Mouse (Mus musculus): ENCODE measurements at regions not wholly inside any gene's neighbourhood (a gene's known extent, or its start where the extent isn't known, plus 50 kb on each side); places are given as distances from the start of the nearest gene placed in this dataset.

- Histone ChIP-seq H3K27ac (replicated peaks; ENCODE audit: low read depth, low read length) (peak overlapping the region; percentile 55), H3K36me3 (ENCODE audit: control insufficient read depth, insufficient read depth, low read length) (no peaks in the 10 kb centered on the region), H3K9ac (ENCODE audit: low read depth, low read length, severe bottlenecking) (no peak overlapping the region), H3K4me3 (replicated peaks; ENCODE audit: low read length) (no peak overlapping the region), H3K4me1 (ENCODE audit: control insufficient read depth, insufficient read depth, low read length) (peaks cover 39% of the 10 kb centered on the region), H3K4me2 (replicated peaks; ENCODE audit: low read depth, low read length, severe bottlenecking) (no peak overlapping the region), H3K9me3 (ENCODE audit: control insufficient read depth, low read length) (no peaks in the 10 kb centered on the region), H3K27me3 (ENCODE audit: control insufficient read depth, insufficient read depth, low read length) (peaks cover 8% of the 10 kb centered on the region; the same call in 1 of the 2 replicates)
- no peak for TF ChIP-seq POLR2A (IDR thresholded peaks at IDR 0.05; ENCODE audit: borderline replicate concordance, extremely low read depth, insufficient read depth, insufficient read length)
- 29% methylated on average over 11 of the region's 11 CpGs for WGBS
- ATAC-seq (ENCODE audit: low FRiP score, low read depth) (peak; percentile 77), DNase-seq (ENCODE audit: low spot score) (peak; percentile 77)
Observed at GRCm38 (mm10) chr9:61164501-61165251, 207.5 kb upstream of the Tle3 start.

DNA sequence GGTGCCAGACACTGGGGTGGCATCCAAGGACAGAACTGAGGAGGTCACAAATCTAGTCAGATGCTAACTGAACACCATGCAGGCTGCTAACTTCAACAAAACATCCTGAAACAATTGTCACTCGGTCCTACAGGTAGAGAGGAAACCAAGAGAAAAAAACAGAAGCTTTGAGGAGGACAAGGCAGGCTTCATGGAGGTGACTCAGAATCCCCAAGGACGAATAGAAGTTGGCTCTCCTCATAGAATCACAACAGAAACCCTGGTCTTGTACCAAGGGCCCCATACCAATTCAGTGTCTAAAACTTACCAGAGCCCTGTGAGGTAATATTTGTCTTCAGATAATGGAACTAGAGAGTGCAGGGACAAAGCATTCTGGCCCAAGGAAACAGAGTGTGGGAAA, 206.1 kb upstream of the Tle3 start:
- no peaks in the 10 kb centered on the region for H3K9me3 ChIP-seq (ENCODE audit: control insufficient read depth, low read length)
- H3K4me2 ChIP-seq (replicated peaks; ENCODE audit: low read depth, low read length, severe bottlenecking): no peak overlapping the region
- H3K4me1 ChIP-seq (ENCODE audit: control insufficient read depth, insufficient read depth, low read length): peaks cover 44% of the 10 kb centered on the region
- TF ChIP-seq POLR2A (IDR thresholded peaks at IDR 0.05; ENCODE audit: borderline replicate concordance, extremely low read depth, insufficient read depth, insufficient read length): no peak
- no peaks in the 10 kb centered on the region for H3K36me3 ChIP-seq (ENCODE audit: control insufficient read depth, insufficient read depth, low read length)
- 83% methylated on average over 2 of the region's 2 CpGs for WGBS
- no peak for DNase-seq (ENCODE audit: low spot score)
- no peak overlapping the region for H3K4me3 ChIP-seq (replicated peaks; ENCODE audit: low read length)
- no peak overlapping the region for H3K27ac ChIP-seq (replicated peaks; ENCODE audit: low read depth, low read length)
- peaks cover 8% of the 10 kb centered on the region; the same call in 1 of the 2 replicates for H3K27me3 ChIP-seq (ENCODE audit: control insufficient read depth, insufficient read depth, low read length)
- H3K9ac ChIP-seq (ENCODE audit: low read depth, low read length, severe bottlenecking): no peak overlapping the region
- no peak for ATAC-seq (ENCODE audit: low FRiP score, low read depth)

GRCm38 (mm10) chr9:61167097-61167842, 204.9 kb upstream of the Tle3 start:
- DNase-seq (ENCODE audit: low spot score) (no peak), ATAC-seq (ENCODE audit: low FRiP score, low read depth) (no peak)
- TF ChIP-seq POLR2A (IDR thresholded peaks at IDR 0.05; ENCODE audit: borderline replicate concordance, extremely low read depth, insufficient read depth, insufficient read length): no peak
- H3K36me3 ChIP-seq (ENCODE audit: control insufficient read depth, insufficient read depth, low read length): no peaks in the 10 kb centered on the region
- H3K27me3 ChIP-seq (ENCODE audit: control insufficient read depth, insufficient read depth, low read length): peaks cover 8% of the 10 kb centered on the region; the same call in 1 of the 2 replicates
- H3K4me2 ChIP-seq (replicated peaks; ENCODE audit: low read depth, low read length, severe bottlenecking): no peak overlapping the region
- H3K27ac ChIP-seq (replicated peaks; ENCODE audit: low read depth, low read length): no peak overlapping the region
- peaks cover 44% of the 10 kb centered on the region for H3K4me1 ChIP-seq (ENCODE audit: control insufficient read depth, insufficient read depth, low read length)
- WGBS: 70% methylated on average over 11 of the region's 11 CpGs
- H3K4me3 ChIP-seq (replicated peaks; ENCODE audit: low read length): no peak overlapping the region
- H3K9ac ChIP-seq (ENCODE audit: low read depth, low read length, severe bottlenecking): no peak overlapping the region
- no peaks in the 10 kb centered on the region for H3K9me3 ChIP-seq (ENCODE audit: control insufficient read depth, low read length)

- no peak overlapping the region for H3K4me2 ChIP-seq (replicated peaks; ENCODE audit: low read depth, low read length, severe bottlenecking)
- H3K4me3 ChIP-seq (replicated peaks; ENCODE audit: low read length): no peak overlapping the region
- TF ChIP-seq POLR2A (IDR thresholded peaks at IDR 0.05; ENCODE audit: borderline replicate concordance, extremely low read depth, insufficient read depth, insufficient read length): no peak
- H3K36me3 ChIP-seq (ENCODE audit: control insufficient read depth, insufficient read depth, low read length): no peaks in the 10 kb centered on the region
- no peak overlapping the region for H3K9ac ChIP-seq (ENCODE audit: low read depth, low read length, severe bottlenecking)
- H3K27me3 ChIP-seq (ENCODE audit: control insufficient read depth, insufficient read depth, low read length): peaks cover 8% of the 10 kb centered on the region; the same call in 1 of the 2 replicates
- H3K27ac ChIP-seq (replicated peaks; ENCODE audit: low read depth, low read length): no peak overlapping the region
- WGBS: 67% methylated on average over 7 of the region's 7 CpGs
- H3K9me3 ChIP-seq (ENCODE audit: control insufficient read depth, low read length): no peaks in the 10 kb centered on the region
- no peak for ATAC-seq (ENCODE audit: low FRiP score, low read depth)
- no peak for DNase-seq (ENCODE audit: low spot score)
- H3K4me1 ChIP-seq (ENCODE audit: control insufficient read depth, insufficient read depth, low read length): peaks cover 35% of the 10 kb centered on the region
Observed at GRCm38 (mm10) chr9:61168931-61169330, 203.2 kb upstream of the Tle3 start.

- Histone ChIP-seq H3K36me3 (ENCODE audit: control insufficient read depth, insufficient read depth, low read length) (no peaks in the 10 kb centered on the region), H3K27ac (replicated peaks; ENCODE audit: low read depth, low read length) (no peak overlapping the region), H3K9me3 (ENCODE audit: control insufficient read depth, low read length) (no peaks in the 10 kb centered on the region), H3K4me1 (ENCODE audit: control insufficient read depth, insufficient read depth, low read length) (peaks cover 28% of the 10 kb centered on the region), H3K27me3 (ENCODE audit: control insufficient read depth, insufficient read depth, low read length) (peaks cover 8% of the 10 kb centered on the region; the same call in 1 of the 2 replicates), H3K4me3 (replicated peaks; ENCODE audit: low read length) (no peak overlapping the region), H3K9ac (ENCODE audit: low read depth, low read length, severe bottlenecking) (no peak overlapping the region), H3K4me2 (replicated peaks; ENCODE audit: low read depth, low read length, severe bottlenecking) (no peak overlapping the region)
- 53% methylated on average over 9 of the region's 9 CpGs for WGBS
- DNase-seq (ENCODE audit: low spot score) (peak; percentile 71), ATAC-seq (ENCODE audit: low FRiP score, low read depth) (peak; percentile 39)
- no peak for TF ChIP-seq POLR2A (IDR thresholded peaks at IDR 0.05; ENCODE audit: borderline replicate concordance, extremely low read depth, insufficient read depth, insufficient read length)
Observed at GRCm38 (mm10) chr9:61169506-61170090, 202.6 kb upstream of the Tle3 start.
